Mouse (Mus musculus) midbrain, embryonic 14.5 days (tissue): Measurements from ENCODE around the gene Stard3. TPM values are rescaled to one million over a fixed set of nuclear protein-coding genes. Genes with fewer than 3 reads are reported as not detected.
A peak's percentile ranks its signal among the peaks of the same experiment; 100 is the strongest.

ENCODE experiments used
- ATAC-seq: fragments of 200-750 bp; cut with Nextera tagmentation; 2 replicates; pipeline ENCODE4 v1.8.0; 2017; ENCODE audit warnings: moderate number of reproducible peaks, moderate library complexity; ENCODE audit not compliant: low FRiP score, low TSS enrichment
- DNase-seq: peaks from one replicate; pipeline ENCODE4 v3.0.0-alpha.2; 2015
- H3K27ac ChIP-seq: fragments of 300-500 bp; sonication (generic); replicated peaks from 2 replicates; pipeline ENCODE4 v1.5.1; 2014; ENCODE audit warnings: mild to moderate bottlenecking, low read depth, low read length, moderate library complexity
- H3K27me3 ChIP-seq: fragments of 300-500 bp; sonication (generic); 2 replicates; pipeline ENCODE4 v1.6.1; 2014; ENCODE audit warnings: low read length, control low read depth, mixed read lengths; ENCODE audit not compliant: control insufficient read depth, insufficient read depth
- H3K36me3 ChIP-seq: fragments of 300-500 bp; sonication (generic); 2 replicates; pipeline ENCODE4 v1.6.1; 2014; ENCODE audit warnings: low read length, control low read depth; ENCODE audit not compliant: control insufficient read depth, insufficient read depth
- H3K4me1 ChIP-seq: fragments of 300-500 bp; sonication (generic); 2 replicates; pipeline ENCODE4 v1.6.1; 2014; ENCODE audit warnings: mild to moderate bottlenecking, antibody characterized with exemption, low read length, control low read depth; ENCODE audit not compliant: control insufficient read depth, insufficient read depth
- H3K4me2 ChIP-seq: fragments of 300-500 bp; sonication (generic); 2 replicates; pipeline ENCODE4 v1.6.1; 2014; ENCODE audit warnings: mild to moderate bottlenecking, low read length, moderate library complexity
- H3K4me3 ChIP-seq: fragments of 300-500 bp; sonication (generic); replicated peaks from 2 replicates; pipeline ENCODE4 v1.5.1; 2014; ENCODE audit warnings: low read depth, low read length
- H3K9ac ChIP-seq: fragments of 300-500 bp; sonication (generic); replicated peaks from 2 replicates; pipeline ENCODE4 v1.6.1; 2014; ENCODE audit warnings: mild to moderate bottlenecking, low read length, moderate library complexity
- H3K9me3 ChIP-seq: fragments of 300-500 bp; sonication (generic); 2 replicates; pipeline ENCODE4 v1.6.1; 2016; ENCODE audit warnings: low read length, control low read depth, mixed read lengths; ENCODE audit not compliant: control insufficient read depth
- WGBS: fragments of 180-500 bp; shearing (Covaris S2); extraction: QIAGEN DNeasy Blood & Tissue Kit; methylation state at CpG from one replicate; pipeline ENCODE4 v1.1.7; 2014; 5-methylcytosine and 5-hydroxymethylcytosine counted together
- polyA plus RNA-seq: library from polyadenylated mRNA; unstranded; fragments of >200 nt; fragmentation: Nextera tagmentation; extraction: Ambion mirVana; gene quantifications from 2 replicates; pipeline ENCODE4 v1.2.1, GENCODE M21; 2014

Gene Stard3
- polyA plus RNA-seq, 1 experiment from 2014 or later, result 36.0 TPM

- Histone ChIP-seq H3K4me1 (peaks cover 8% of the 10 kb centered on the region; the same call in 1 of the 2 replicates), H3K36me3 (no peaks in the 10 kb centered on the region), H3K4me2 (peak overlapping the region; percentile 50), H3K9me3 (no peaks in the 10 kb centered on the region), H3K4me3 (peak overlapping the region; percentile 37), H3K27me3 (peaks cover 91% of the 10 kb centered on the region), H3K9ac (peak overlapping the region; percentile 57), H3K27ac (peak overlapping the region; percentile 66)
- WGBS, result under 1% methylated on average over 97 of the region's 97 CpGs
- no peak for ATAC-seq
- peak; percentile 46 for DNase-seq
These were observed 30.8 kb upstream of the Stard3 start for GRCm38 (mm10) chr11:98327136-98328030.

- Histone ChIP-seq H3K36me3 (no peaks in the 10 kb centered on the region), H3K27me3 (peaks cover 91% of the 10 kb centered on the region), H3K9me3 (no peaks in the 10 kb centered on the region), H3K27ac (peak overlapping the region; percentile 66), H3K4me3 (peak overlapping the region; percentile 37), H3K4me1 (peaks cover 8% of the 10 kb centered on the region; the same call in 1 of the 2 replicates), H3K4me2 (peak overlapping the region; percentile 50), H3K9ac (peak overlapping the region; percentile 57)
- peak; percentile 40 for DNase-seq
- no peak for ATAC-seq
- 2% methylated on average over 35 of the region's 35 CpGs for WGBS
These were observed 30.2 kb upstream of the Stard3 start for GRCm38 (mm10) chr11:98328031-98328370.

GRCm38 (mm10) chr11:98328371-98329069 is 29.6 kb upstream of the Stard3 start:
- no peaks in the 10 kb centered on the region for H3K9me3 ChIP-seq
- peak overlapping the region; percentile 50 for H3K4me2 ChIP-seq
- H3K4me1 ChIP-seq, result peaks cover 8% of the 10 kb centered on the region; the same call in 1 of the 2 replicates
- ATAC-seq, result no peak
- H3K27ac ChIP-seq, result peak overlapping the region; percentile 66
- H3K36me3 ChIP-seq, result no peaks in the 10 kb centered on the region
- peaks cover 91% of the 10 kb centered on the region for H3K27me3 ChIP-seq
- 1% methylated on average over 56 of the region's 56 CpGs for WGBS
- DNase-seq, result peak; percentile 47
- H3K9ac ChIP-seq, result peak overlapping the region; percentile 57
- peak overlapping the region; percentile 37 for H3K4me3 ChIP-seq

GRCm38 (mm10) chr11:98329081-98329959 is 28.8 kb upstream of the Stard3 start, which contains the start of gene Neurod2:
Gene Neurod2 (minus strand): TSS chr11:98329648.
- Histone ChIP-seq H3K9me3 (no peaks in the 10 kb centered on the region), H3K9ac (peak within 1 kb of the TSS; percentile 57), H3K36me3 (no peaks in the 10 kb centered on the region), H3K27ac (peak within 1 kb of the TSS; percentile 66), H3K4me2 (peak within 1 kb of the TSS; percentile 50), H3K4me3 (peak within 1 kb of the TSS; percentile 37), H3K4me1 (peaks cover 14% of the 10 kb centered on the region; the same call in 1 of the 2 replicates), H3K27me3 (peaks cover 91% of the 10 kb centered on the region)
- peak; percentile 75 for DNase-seq
- peak; percentile 69 for ATAC-seq
- 1% methylated on average over 38 of the region's 38 CpGs for WGBS

GRCm38 (mm10) chr11:98329960-98330744 is 28.0 kb upstream of the Stard3 start:
- peak overlapping the region; percentile 12; the same call in 1 of the 2 replicates for H3K4me2 ChIP-seq
- 0 out of 2 replicates have a peak, but pooled peaks have one; percentile 35 for ATAC-seq
- H3K9ac ChIP-seq, result no peak overlapping the region
- H3K36me3 ChIP-seq, result no peaks in the 10 kb centered on the region
- peaks cover 91% of the 10 kb centered on the region for H3K27me3 ChIP-seq
- H3K4me1 ChIP-seq, result peaks cover 17% of the 10 kb centered on the region; the same call in 1 of the 2 replicates
- WGBS, result 32% methylated on average over 9 of the region's 9 CpGs
- H3K27ac ChIP-seq, result peak overlapping the region; percentile 57
- peak; percentile 45 for DNase-seq
- H3K9me3 ChIP-seq, result no peaks in the 10 kb centered on the region
- H3K4me3 ChIP-seq, result no peak overlapping the region

- ATAC-seq (no peak), DNase-seq (no peak)
- Histone ChIP-seq H3K9ac (no peak overlapping the region), H3K4me2 (no peak overlapping the region), H3K27me3 (peaks cover 91% of the 10 kb centered on the region), H3K27ac (no peak overlapping the region; the same call in 1 of the 2 replicates), H3K36me3 (no peaks in the 10 kb centered on the region), H3K9me3 (no peaks in the 10 kb centered on the region), H3K4me3 (no peak overlapping the region), H3K4me1 (peaks cover 17% of the 10 kb centered on the region; the same call in 1 of the 2 replicates)
- 59% methylated on average over 2 of the region's 2 CpGs for WGBS
These were observed 27.4 kb upstream of the Stard3 start for GRCm38 (mm10) chr11:98330745-98331204.

- Histone ChIP-seq H3K27me3 (peaks cover 93% of the 10 kb centered on the region), H3K4me1 (peaks cover 17% of the 10 kb centered on the region; the same call in 1 of the 2 replicates), H3K9ac (no peak overlapping the region), H3K4me2 (no peak overlapping the region), H3K36me3 (no peaks in the 10 kb centered on the region), H3K9me3 (no peaks in the 10 kb centered on the region), H3K27ac (no peak overlapping the region), H3K4me3 (no peak overlapping the region)
- ATAC-seq, result no peak
- no peak for DNase-seq
- WGBS, result 87% methylated on average over 1 of the region's 1 CpGs
These were observed 26.8 kb upstream of the Stard3 start for GRCm38 (mm10) chr11:98331401-98331800.
